Mouse (Mus musculus) neural tube, embryonic 15.5 days (tissue): Measurements from ENCODE around the gene BC053393. TPM values are rescaled to one million over a fixed set of nuclear protein-coding genes. Genes with fewer than 3 reads are reported as not detected.
"Not testable (repeated sequence)": the region's sequence is repeated elsewhere in the genome, so short reads cannot be mapped to it uniquely, and the experiment has no call there.

Source experiments
- ATAC-seq: fragments of 200-750 bp; cut with Nextera tagmentation; 2 replicates; pipeline ENCODE4 v1.8.0; 2017; ENCODE audit warnings: mild to moderate bottlenecking, moderate TSS enrichment, moderate library complexity; ENCODE audit not compliant: low FRiP score
- H3K27ac ChIP-seq: fragments of 300-500 bp; sonication (generic); replicated peaks from 2 replicates; pipeline ENCODE4 v1.5.1; 2015; ENCODE audit warnings: mild to moderate bottlenecking, inconsistent platforms
- H3K27me3 ChIP-seq: fragments of 300-500 bp; sonication (generic); replicated peaks from 2 replicates; pipeline ENCODE4 v1.6.1; 2015; ENCODE audit warnings: inconsistent platforms
- H3K36me3 ChIP-seq: fragments of 300-500 bp; sonication (generic); 2 replicates; pipeline ENCODE4 v1.6.1; 2015; ENCODE audit warnings: inconsistent platforms
- H3K4me1 ChIP-seq: fragments of 300-500 bp; sonication (generic); 2 replicates; pipeline ENCODE4 v1.6.1; 2015; ENCODE audit warnings: inconsistent platforms
- H3K4me2 ChIP-seq: fragments of 300-500 bp; sonication (generic); 2 replicates; pipeline ENCODE4 v1.6.1; 2015; ENCODE audit warnings: inconsistent platforms, mild to moderate bottlenecking, moderate library complexity
- H3K4me3 ChIP-seq: fragments of 300-500 bp; sonication (generic); replicated peaks from 2 replicates; pipeline ENCODE4 v1.5.1; 2015; ENCODE audit warnings: mild to moderate bottlenecking, inconsistent platforms
- H3K9ac ChIP-seq: fragments of 300-500 bp; sonication (generic); replicated peaks from 2 replicates; pipeline ENCODE4 v1.6.1; 2015; ENCODE audit warnings: mild to moderate bottlenecking, inconsistent platforms
- H3K9me3 ChIP-seq: fragments of 300-500 bp; sonication (generic); replicated peaks from 2 replicates; pipeline ENCODE4 v1.6.1; 2016; ENCODE audit warnings: inconsistent platforms
- WGBS: fragments of 180-500 bp; shearing (Covaris S2); methylation state at CpG from one replicate; pipeline ENCODE4 v1.1.7; 2015; ENCODE audit warnings: mixed read lengths; 5-methylcytosine and 5-hydroxymethylcytosine counted together
- polyA plus RNA-seq: library from polyadenylated mRNA; unstranded; fragments of >200 nt; fragmentation: Nextera tagmentation; extraction: Ambion mirVana; gene quantifications from 2 replicates; pipeline ENCODE4 v1.2.1, GENCODE M21; 2015

Gene BC053393
- polyA plus RNA-seq, 1 experiment from 2014 or later = not detected

GRCm38 (mm10) chr11:46578771-46579281, 7.5 kb downstream of the BC053393 start:
- H3K4me1 ChIP-seq = no peaks in the 10 kb centered on the region
- ATAC-seq = no peak
- WGBS = 67% methylated on average over 5 of the region's 5 CpGs
- H3K27ac ChIP-seq = no peak overlapping the region
- H3K4me3 ChIP-seq = no peak overlapping the region
- H3K9ac ChIP-seq = no peak overlapping the region
- H3K27me3 ChIP-seq = no peaks in the 10 kb centered on the region
- H3K9me3 ChIP-seq = no peaks in the 10 kb centered on the region
- no peak overlapping the region for H3K4me2 ChIP-seq
- no peaks in the 10 kb centered on the region for H3K36me3 ChIP-seq

- Histone ChIP-seq H3K27ac (no peak overlapping the region), H3K4me2 (no peak overlapping the region), H3K9me3 (no peaks in the 10 kb centered on the region), H3K9ac (no peak overlapping the region), H3K27me3 (no peaks in the 10 kb centered on the region), H3K4me1 (no peaks in the 10 kb centered on the region), H3K4me3 (no peak overlapping the region), H3K36me3 (no peaks in the 10 kb centered on the region)
- ATAC-seq = no peak
- 92% methylated on average over 3 of the region's 3 CpGs for whole genome bisulfite sequencing
Measured at GRCm38 (mm10) chr11:46580428-46580827, 9.1 kb downstream of the BC053393 start.

- Histone ChIP-seq H3K4me3 (no peak overlapping the region), H3K9me3 (no peaks in the 10 kb centered on the region), H3K27me3 (no peaks in the 10 kb centered on the region), H3K27ac (no peak overlapping the region), H3K4me1 (no peaks in the 10 kb centered on the region), H3K4me2 (no peak overlapping the region), H3K36me3 (no peaks in the 10 kb centered on the region), H3K9ac (no peak overlapping the region)
- ATAC-seq = no peak
- 84% methylated on average over 5 of the region's 5 CpGs for WGBS
Measured at GRCm38 (mm10) chr11:46582741-46583140, 11.4 kb downstream of the BC053393 start.

GRCm38 (mm10) chr11:46592416-46592815, 21.1 kb downstream of the BC053393 start:
- WGBS = 89% methylated on average over 2 of the region's 2 CpGs
- H3K9ac ChIP-seq = no peak overlapping the region
- H3K4me1 ChIP-seq = no peaks in the 10 kb centered on the region
- no peak overlapping the region for H3K27ac ChIP-seq
- no peaks in the 10 kb centered on the region for H3K27me3 ChIP-seq
- no peak for ATAC-seq
- H3K4me2 ChIP-seq = no peak overlapping the region
- no peak overlapping the region for H3K4me3 ChIP-seq
- H3K9me3 ChIP-seq = no peaks in the 10 kb centered on the region
- no peaks in the 10 kb centered on the region for H3K36me3 ChIP-seq

GRCm38 (mm10) chr11:46619929-46620328, 48.6 kb downstream of the BC053393 start:
- Histone ChIP-seq H3K9ac (no peak overlapping the region), H3K4me2 (no peak overlapping the region), H3K27ac (no peak overlapping the region), H3K4me1 (no peaks in the 10 kb centered on the region), H3K36me3 (no peaks in the 10 kb centered on the region), H3K4me3 (no peak overlapping the region), H3K9me3 (no peaks in the 10 kb centered on the region), H3K27me3 (no peaks in the 10 kb centered on the region)
- no peak for ATAC-seq
- WGBS = 91% methylated on average over 1 of the region's 1 CpGs

- Histone ChIP-seq H3K36me3 (no peaks in the 10 kb centered on the region), H3K27me3 (no peaks in the 10 kb centered on the region), H3K9me3 (no peaks in the 10 kb centered on the region), H3K4me1 (no peaks in the 10 kb centered on the region), H3K4me3 (no peak overlapping the region), H3K9ac (no peak overlapping the region), H3K27ac (no peak overlapping the region), H3K4me2 (no peak overlapping the region)
- WGBS = 72% methylated on average over 7 of the region's 7 CpGs
- no peak for ATAC-seq
Measured at GRCm38 (mm10) chr11:46620414-46621168, 49.3 kb downstream of the BC053393 start.

GRCm38 (mm10) chr11:46629211-46629795, 58.0 kb downstream of the BC053393 start, which contains the start of gene Dppa1:
TSS of gene Dppa1 (minus strand) at chr11:46629261.
- H3K4me1 ChIP-seq = no peaks in the 10 kb centered on the region
- ATAC-seq = no peak
- no peak within 1 kb of the TSS for H3K4me3 ChIP-seq
- H3K4me2 ChIP-seq = no peak within 1 kb of the TSS
- H3K9me3 ChIP-seq = no peaks in the 10 kb centered on the region
- 82% methylated on average over 2 of the region's 2 CpGs for WGBS
- no peaks in the 10 kb centered on the region for H3K36me3 ChIP-seq
- H3K27me3 ChIP-seq = no peaks in the 10 kb centered on the region
- no peak within 1 kb of the TSS for H3K27ac ChIP-seq
- no peak within 1 kb of the TSS for H3K9ac ChIP-seq

- H3K9me3 ChIP-seq = no peaks in the 10 kb centered on the region
- no peaks in the 10 kb centered on the region for H3K36me3 ChIP-seq
- H3K4me1 ChIP-seq = no peaks in the 10 kb centered on the region
- whole genome bisulfite sequencing = 28% methylated on average over 3 of the region's 3 CpGs
- no peak overlapping the region for H3K4me3 ChIP-seq
- 0 out of 2 replicates have a peak, but pooled peaks have one; percentile 45 for ATAC-seq
- H3K27ac ChIP-seq = no peak overlapping the region
- H3K9ac ChIP-seq = no peak overlapping the region
- no peak overlapping the region; the same call in 1 of the 2 replicates for H3K4me2 ChIP-seq
- no peaks in the 10 kb centered on the region for H3K27me3 ChIP-seq
Measured at GRCm38 (mm10) chr11:46631635-46632034, 60.3 kb downstream of the BC053393 start.

- 84% methylated on average over 4 of the region's 4 CpGs for WGBS
- not testable (repeated sequence) for H3K27ac ChIP-seq, H3K4me2 ChIP-seq, H3K9ac ChIP-seq, H3K9me3 ChIP-seq, H3K4me1 ChIP-seq, H3K27me3 ChIP-seq, H3K4me3 ChIP-seq, ATAC-seq, H3K36me3 ChIP-seq
Measured at GRCm38 (mm10) chr11:46635516-46635915, 64.2 kb downstream of the BC053393 start.

- ATAC-seq = no peak
- Histone ChIP-seq H3K4me2 (no peak overlapping the region), H3K27me3 (no peaks in the 10 kb centered on the region), H3K4me1 (no peaks in the 10 kb centered on the region), H3K36me3 (no peaks in the 10 kb centered on the region), H3K9me3 (no peaks in the 10 kb centered on the region), H3K4me3 (no peak overlapping the region), H3K9ac (no peak overlapping the region), H3K27ac (no peak overlapping the region)
- WGBS = 87% methylated on average over 3 of the region's 3 CpGs
Measured at GRCm38 (mm10) chr11:46636568-46636967, 65.2 kb downstream of the BC053393 start.
